Mouse (Mus musculus): ENCODE results near the gene Mybpc3.
"Not testable (repeated sequence)": the region's sequence is repeated elsewhere in the genome, so short reads cannot be mapped to it uniquely, and the experiment has no call there.

Mybpc3 gene

GRCm38 (mm10) chr2:91087453-91087852 is 30.5 kb upstream of the Mybpc3 start:
- DNase-seq (ENCODE audit: low read depth), result no peak

- no peak for DNase-seq (ENCODE audit: low read depth)
Measured at GRCm38 (mm10) chr2:91088987-91089386, 29.0 kb upstream of the Mybpc3 start.

GRCm38 (mm10) chr2:91090208-91090607 is 27.7 kb upstream of the Mybpc3 start:
- DNase-seq (ENCODE audit: low read depth), result no peak

GRCm38 (mm10) chr2:91090827-91091226 is 27.1 kb upstream of the Mybpc3 start:
- no peak for DNase-seq (ENCODE audit: low read depth)

- DNase-seq (ENCODE audit: low read depth), result peak; percentile 58
Measured at GRCm38 (mm10) chr2:91096524-91096923, 21.4 kb upstream of the Mybpc3 start.

GRCm38 (mm10) chr2:91097015-91097414 is 20.9 kb upstream of the Mybpc3 start:
- no peak for DNase-seq (ENCODE audit: low read depth)

GRCm38 (mm10) chr2:91098156-91098555 is 19.8 kb upstream of the Mybpc3 start:
- no peak for DNase-seq (ENCODE audit: low read depth)

GRCm38 (mm10) chr2:91101124-91101740 is 16.7 kb upstream of the Mybpc3 start:
- peak; percentile 93 for DNase-seq (ENCODE audit: low read depth)

GRCm38 (mm10) chr2:91108156-91108555 is 9.8 kb upstream of the Mybpc3 start:
- DNase-seq (ENCODE audit: low read depth), result no peak

GRCm38 (mm10) chr2:91109241-91109640 is 8.7 kb upstream of the Mybpc3 start:
- no peak for DNase-seq (ENCODE audit: low read depth)

GRCm38 (mm10) chr2:91109807-91110385 is 8.0 kb upstream of the Mybpc3 start:
- no peak for DNase-seq (ENCODE audit: low read depth)

- no peak for DNase-seq (ENCODE audit: low read depth)
Measured at GRCm38 (mm10) chr2:91110429-91110828, 7.5 kb upstream of the Mybpc3 start.

GRCm38 (mm10) chr2:91111832-91112231 is 6.1 kb upstream of the Mybpc3 start:
- not testable (repeated sequence) for DNase-seq (ENCODE audit: low read depth)

GRCm38 (mm10) chr2:91112491-91112890 is 5.5 kb upstream of the Mybpc3 start:
- DNase-seq (ENCODE audit: low read depth), result peak; percentile 77

GRCm38 (mm10) chr2:91113334-91113733 is 4.6 kb upstream of the Mybpc3 start:
- no peak for DNase-seq (ENCODE audit: low read depth)

- DNase-seq (ENCODE audit: low read depth), result no peak
Measured at GRCm38 (mm10) chr2:91113852-91114251, 4.1 kb upstream of the Mybpc3 start.

GRCm38 (mm10) chr2:91114781-91115577 is 3.0 kb upstream of the Mybpc3 start:
- DNase-seq (ENCODE audit: low read depth), result peak; percentile 81

GRCm38 (mm10) chr2:91115578-91115970 is 2.4 kb upstream of the Mybpc3 start:
- DNase-seq (ENCODE audit: low read depth), result no peak

GRCm38 (mm10) chr2:91116842-91117241 is 1.1 kb upstream of the Mybpc3 start:
- DNase-seq (ENCODE audit: low read depth), result no peak

- DNase-seq (ENCODE audit: low read depth), result no peak
Measured at GRCm38 (mm10) chr2:91118647-91119046, 703 bp downstream of the Mybpc3 start.

- no peak for DNase-seq (ENCODE audit: low read depth)
Measured at GRCm38 (mm10) chr2:91119061-91119460, 1.1 kb downstream of the Mybpc3 start.

GRCm38 (mm10) chr2:91119551-91119950 is 1.6 kb downstream of the Mybpc3 start:
- DNase-seq (ENCODE audit: low read depth), result no peak

GRCm38 (mm10) chr2:91120261-91120671 is 2.3 kb downstream of the Mybpc3 start:
- DNase-seq (ENCODE audit: low read depth), result no peak
